Mouse (Mus musculus): ENCODE measurements at regions not wholly inside any gene's neighbourhood (a gene's known extent, or its start where the extent isn't known, plus 50 kb on each side); places are given as distances from the start of the nearest gene placed in this dataset.

DNA sequence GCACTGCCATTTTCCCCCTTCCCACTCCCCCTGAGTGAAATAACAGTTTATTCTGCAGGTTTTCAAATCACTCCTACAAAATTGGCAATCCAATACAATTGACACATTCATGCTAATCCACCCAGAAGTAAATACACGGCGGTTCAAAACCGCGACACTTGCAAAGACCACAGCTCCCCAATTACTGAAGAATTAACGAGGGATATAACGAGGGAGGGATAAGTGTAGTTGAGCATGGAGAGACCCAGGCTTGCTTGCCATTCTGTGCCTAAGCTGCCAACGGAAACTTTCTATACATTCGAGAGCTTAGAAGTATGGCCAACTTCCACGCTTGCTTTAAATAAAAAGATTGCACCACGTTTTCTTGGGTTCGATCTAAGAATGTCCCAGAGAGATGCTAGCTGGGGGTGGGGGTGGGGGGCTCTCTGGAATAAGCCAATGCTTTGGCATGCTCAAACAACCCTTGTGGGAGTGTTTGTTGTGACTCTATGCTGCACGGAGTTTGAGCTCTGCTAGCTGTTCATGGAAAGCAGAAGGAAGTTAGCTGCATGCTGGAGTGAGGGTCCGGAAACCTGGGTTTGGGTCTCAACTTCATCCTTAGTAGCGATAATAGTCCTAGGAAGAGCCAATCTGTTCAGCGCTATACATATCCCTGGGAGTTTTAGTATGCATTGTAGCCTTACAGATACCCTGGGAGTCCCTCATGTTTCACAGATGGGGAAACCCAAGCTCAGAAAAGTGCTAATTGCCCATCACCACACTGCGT is 98.9 kb upstream of the Nrbf2 start:
- Histone ChIP-seq H3K4me1 (replicated peaks) (no peaks in the 10 kb centered on the region), H3K4me3 (no peak overlapping the region), H3K4me2 (no peak overlapping the region), H3K27me3 (replicated peaks) (no peaks in the 10 kb centered on the region), H3K9ac (no peak overlapping the region), H3K36me3 (no peaks in the 10 kb centered on the region), H3K27ac (ENCODE audit: poor library complexity, severe bottlenecking) (no peak overlapping the region), H3K9me3 (replicated peaks) (no peaks in the 10 kb centered on the region)
- WGBS = 86% methylated on average over 16 of the region's 16 CpGs
- no peak for ATAC-seq (ENCODE audit: insufficient number of reproducible peaks, low FRiP score)

DNA sequence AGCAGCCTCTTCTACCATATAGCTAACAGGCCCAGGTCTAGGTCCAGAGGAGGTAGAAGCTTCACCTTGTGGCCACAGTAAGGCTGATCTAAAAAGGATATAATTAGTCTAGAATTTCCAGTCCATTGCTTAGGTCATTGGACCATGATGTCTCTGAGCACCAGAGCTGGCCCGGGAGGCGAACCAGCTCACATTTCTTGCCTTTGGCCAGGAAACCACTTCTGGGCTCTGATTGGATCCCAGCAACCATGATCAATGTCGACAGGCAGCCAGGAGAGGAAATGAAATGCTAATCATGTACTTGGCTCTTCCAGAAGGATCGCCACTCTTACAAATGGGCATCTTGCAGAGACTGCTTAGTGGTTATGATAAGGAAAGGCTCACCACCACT is 99.5 kb upstream of the Nrbf2 start:
- no peaks in the 10 kb centered on the region for H3K4me1 ChIP-seq (replicated peaks)
- H3K9me3 ChIP-seq (replicated peaks) = no peaks in the 10 kb centered on the region
- no peak overlapping the region for H3K4me3 ChIP-seq
- ATAC-seq (ENCODE audit: insufficient number of reproducible peaks, low FRiP score) = no peak
- no peak overlapping the region for H3K9ac ChIP-seq
- H3K4me2 ChIP-seq = no peak overlapping the region
- 55% methylated on average over 4 of the region's 4 CpGs for WGBS
- H3K36me3 ChIP-seq = no peaks in the 10 kb centered on the region
- no peak overlapping the region for H3K27ac ChIP-seq (ENCODE audit: poor library complexity, severe bottlenecking)
- no peaks in the 10 kb centered on the region for H3K27me3 ChIP-seq (replicated peaks)

DNA sequence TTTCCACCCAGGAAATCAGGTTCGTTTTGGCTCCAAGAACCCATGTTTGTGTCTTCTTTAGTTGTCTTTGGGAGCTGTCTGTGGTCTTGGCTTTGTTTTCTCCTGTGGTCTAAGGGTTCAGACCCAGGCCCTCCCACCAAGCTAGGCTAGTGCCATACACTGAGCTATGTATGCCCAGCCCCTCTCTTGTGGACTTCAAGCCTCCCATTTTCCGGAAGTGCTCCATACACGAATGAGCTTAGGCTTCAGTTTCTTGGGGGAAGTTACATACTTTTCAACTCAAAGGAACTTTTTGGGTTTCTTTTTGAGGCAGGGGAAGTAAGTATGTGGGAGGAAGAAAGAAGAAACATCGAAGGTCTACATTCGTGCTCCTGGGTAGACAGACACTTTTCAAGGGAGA is 100.9 kb upstream of the Nrbf2 start:
- Histone ChIP-seq H3K4me1 (replicated peaks) (no peaks in the 10 kb centered on the region), H3K27ac (ENCODE audit: poor library complexity, severe bottlenecking) (no peak overlapping the region), H3K4me2 (no peak overlapping the region), H3K9ac (no peak overlapping the region), H3K27me3 (replicated peaks) (no peaks in the 10 kb centered on the region), H3K4me3 (no peak overlapping the region), H3K36me3 (no peaks in the 10 kb centered on the region), H3K9me3 (replicated peaks) (no peaks in the 10 kb centered on the region)
- 73% methylated on average over 5 of the region's 5 CpGs for WGBS
- no peak for ATAC-seq (ENCODE audit: insufficient number of reproducible peaks, low FRiP score)

DNA sequence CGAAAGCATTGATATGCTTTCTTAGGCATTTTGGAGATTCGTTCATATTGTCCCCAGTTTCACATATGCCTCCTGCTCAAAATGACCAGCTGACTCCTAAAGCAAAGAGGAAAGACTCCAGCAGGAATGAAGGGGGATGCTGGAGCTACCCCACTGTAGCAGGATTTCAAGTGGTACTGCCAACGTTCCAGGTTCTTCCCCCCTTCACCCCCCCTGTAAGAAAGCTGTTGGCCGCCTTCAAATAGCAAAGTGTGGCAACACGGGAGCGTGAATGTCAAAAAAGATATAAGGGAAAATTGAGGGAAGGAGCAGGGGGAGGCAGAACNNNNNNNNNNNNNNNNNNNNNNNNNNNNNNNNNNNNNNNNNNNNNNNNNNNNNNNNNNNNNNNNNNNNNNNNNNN is 103.7 kb upstream of the Nrbf2 start:
- WGBS = 61% methylated on average over 5 of the region's 6 CpGs
- Histone ChIP-seq H3K36me3 (no peaks in the 10 kb centered on the region), H3K27ac (ENCODE audit: poor library complexity, severe bottlenecking) (no peak overlapping the region), H3K4me2 (no peak overlapping the region), H3K4me3 (no peak overlapping the region), H3K4me1 (replicated peaks) (0 out of 2 replicates have a peak, but pooled peaks cover 3% of the 10 kb centered on the region), H3K27me3 (replicated peaks) (no peaks in the 10 kb centered on the region; the same call in 1 of the 2 replicates), H3K9me3 (replicated peaks) (no peaks in the 10 kb centered on the region), H3K9ac (no peak overlapping the region)
- no peak for ATAC-seq (ENCODE audit: insufficient number of reproducible peaks, low FRiP score)

DNA sequence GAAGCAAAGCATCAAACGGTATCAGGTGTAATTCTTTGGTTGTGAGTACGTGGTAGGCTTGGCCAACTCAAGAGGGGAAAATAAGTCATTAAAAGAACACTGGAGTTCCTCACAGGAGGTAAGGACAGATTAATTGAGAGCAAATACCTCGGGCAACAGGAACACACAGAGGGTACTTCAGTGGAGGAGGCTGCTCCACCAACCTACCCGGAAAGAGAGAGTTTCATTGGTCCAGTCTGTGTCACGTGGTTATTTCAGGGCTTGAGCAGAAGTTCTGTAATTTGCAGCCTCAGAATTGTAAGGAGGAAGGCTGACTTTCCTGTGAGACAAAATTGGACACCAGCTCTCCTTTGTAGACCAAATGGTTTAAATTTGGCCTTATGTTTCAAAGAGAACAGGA is 115.3 kb upstream of the Nrbf2 start:
- Histone ChIP-seq H3K4me3 (no peak overlapping the region), H3K4me1 (replicated peaks) (no peaks in the 10 kb centered on the region), H3K9ac (no peak overlapping the region), H3K4me2 (no peak overlapping the region), H3K36me3 (no peaks in the 10 kb centered on the region), H3K27ac (ENCODE audit: poor library complexity, severe bottlenecking) (no peak overlapping the region), H3K27me3 (replicated peaks) (no peaks in the 10 kb centered on the region), H3K9me3 (replicated peaks) (no peaks in the 10 kb centered on the region)
- ATAC-seq (ENCODE audit: insufficient number of reproducible peaks, low FRiP score) = no peak
- 58% methylated on average over 5 of the region's 5 CpGs for WGBS

DNA sequence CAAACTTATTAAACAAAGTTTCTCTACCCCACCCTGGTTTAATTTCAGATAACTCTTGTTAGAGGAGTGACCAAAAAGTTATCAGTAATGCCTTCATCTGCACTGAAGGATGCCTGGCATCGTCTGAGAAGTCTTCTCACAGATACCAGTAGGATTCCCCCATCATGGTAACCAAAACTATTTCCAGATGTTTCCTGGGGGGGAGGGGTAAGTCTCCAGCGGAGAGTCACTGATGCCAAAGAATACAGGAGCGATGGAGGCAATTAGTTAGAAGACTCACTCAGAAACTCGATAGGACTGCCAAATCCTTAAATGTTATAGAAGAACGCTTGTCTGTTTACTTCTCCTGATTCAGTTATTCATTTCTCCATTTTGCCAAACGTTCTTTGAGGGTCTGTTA is 116.3 kb upstream of the Nrbf2 start:
- Histone ChIP-seq H3K9ac (no peak overlapping the region), H3K4me1 (replicated peaks) (no peaks in the 10 kb centered on the region), H3K4me2 (no peak overlapping the region), H3K27ac (ENCODE audit: poor library complexity, severe bottlenecking) (no peak overlapping the region), H3K9me3 (replicated peaks) (no peaks in the 10 kb centered on the region), H3K36me3 (no peaks in the 10 kb centered on the region), H3K4me3 (no peak overlapping the region), H3K27me3 (replicated peaks) (no peaks in the 10 kb centered on the region)
- no peak for ATAC-seq (ENCODE audit: insufficient number of reproducible peaks, low FRiP score)
- WGBS = 52% methylated on average over 6 of the region's 6 CpGs

DNA sequence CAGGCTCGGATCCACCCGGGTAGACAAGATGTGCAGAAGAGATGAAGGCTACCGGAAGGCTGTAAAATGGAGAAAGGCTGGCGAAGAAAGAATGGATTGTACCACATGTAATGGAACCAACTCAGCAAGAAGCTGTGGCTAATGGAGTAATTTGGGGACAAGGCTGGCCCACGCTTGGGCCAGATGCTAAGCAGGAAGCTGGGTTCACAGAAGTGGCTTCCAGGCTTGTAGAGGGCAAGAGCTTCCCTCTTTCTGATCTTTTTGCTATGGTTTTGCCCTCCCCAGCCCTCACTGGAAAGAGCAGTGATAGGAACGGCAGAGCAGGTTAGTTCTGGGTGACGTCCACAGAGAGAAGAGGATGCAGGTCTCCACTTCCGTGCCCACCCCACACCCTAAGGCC is 117.7 kb upstream of the Egr2 start:
- Histone ChIP-seq H3K9ac (no peak overlapping the region), H3K27ac (ENCODE audit: poor library complexity, severe bottlenecking) (no peak overlapping the region), H3K9me3 (replicated peaks) (no peaks in the 10 kb centered on the region), H3K36me3 (no peaks in the 10 kb centered on the region), H3K4me1 (replicated peaks) (no peaks in the 10 kb centered on the region), H3K4me2 (no peak overlapping the region), H3K27me3 (replicated peaks) (no peaks in the 10 kb centered on the region), H3K4me3 (no peak overlapping the region)
- WGBS = 84% methylated on average over 8 of the region's 8 CpGs
- ATAC-seq (ENCODE audit: insufficient number of reproducible peaks, low FRiP score) = no peak

DNA sequence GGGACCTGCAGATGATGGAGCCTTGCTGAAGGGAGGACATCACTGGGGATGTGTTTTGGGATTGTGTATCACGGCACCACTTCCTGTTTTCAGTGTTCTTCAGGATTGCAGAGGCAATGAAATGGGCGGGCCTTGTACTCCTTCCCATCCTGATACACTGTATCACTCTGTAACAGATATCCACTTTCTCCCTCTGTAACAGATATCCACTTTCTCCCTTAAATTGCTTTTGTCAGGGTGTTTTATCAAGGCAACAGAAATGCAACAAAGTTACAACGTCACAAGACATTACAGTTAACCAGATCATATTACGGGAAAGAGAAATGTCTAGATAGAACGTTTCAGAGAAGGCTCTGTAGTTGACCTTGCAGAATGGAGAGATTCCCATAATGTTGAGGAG is 114.5 kb upstream of the Egr2 start:
- H3K9ac ChIP-seq = no peak overlapping the region
- no peak overlapping the region for H3K4me3 ChIP-seq
- ATAC-seq (ENCODE audit: insufficient number of reproducible peaks, low FRiP score) = no peak
- no peak overlapping the region for H3K4me2 ChIP-seq
- H3K4me1 ChIP-seq (replicated peaks) = no peaks in the 10 kb centered on the region
- H3K36me3 ChIP-seq = no peaks in the 10 kb centered on the region
- 73% methylated on average over 5 of the region's 5 CpGs for WGBS
- no peak overlapping the region for H3K27ac ChIP-seq (ENCODE audit: poor library complexity, severe bottlenecking)
- H3K9me3 ChIP-seq (replicated peaks) = peaks cover 8% of the 10 kb centered on the region
- H3K27me3 ChIP-seq (replicated peaks) = no peaks in the 10 kb centered on the region

DNA sequence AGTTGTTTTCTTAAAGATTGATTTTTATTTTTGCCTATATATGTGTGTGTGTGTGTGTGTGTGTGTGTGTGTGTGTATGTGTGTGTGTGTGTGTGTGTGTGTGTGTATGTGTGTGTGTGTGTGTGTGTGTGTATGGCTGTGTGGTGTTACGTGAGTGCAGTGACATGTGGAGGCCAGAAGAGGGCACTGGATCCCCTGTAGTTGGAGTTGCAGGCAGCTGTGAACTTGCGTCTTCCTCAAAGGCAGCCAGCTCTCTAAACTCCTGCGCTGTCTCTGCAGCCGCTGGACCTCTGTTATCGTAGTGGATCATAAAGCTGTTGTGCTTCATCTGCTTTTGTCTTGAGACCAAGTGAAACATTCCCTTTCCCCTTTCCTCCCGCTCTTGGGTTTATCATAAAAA is 109.9 kb upstream of the Egr2 start:
- peaks cover 12% of the 10 kb centered on the region for H3K9me3 ChIP-seq (replicated peaks)
- no peaks in the 10 kb centered on the region for H3K36me3 ChIP-seq
- H3K4me1 ChIP-seq (replicated peaks) = no peaks in the 10 kb centered on the region
- ATAC-seq (ENCODE audit: insufficient number of reproducible peaks, low FRiP score) = no peak
- H3K4me2 ChIP-seq = no peak overlapping the region
- H3K9ac ChIP-seq = no peak overlapping the region
- H3K4me3 ChIP-seq = no peak overlapping the region
- WGBS = 93% methylated on average over 6 of the region's 6 CpGs
- no peaks in the 10 kb centered on the region for H3K27me3 ChIP-seq (replicated peaks)
- no peak overlapping the region for H3K27ac ChIP-seq (ENCODE audit: poor library complexity, severe bottlenecking)

DNA sequence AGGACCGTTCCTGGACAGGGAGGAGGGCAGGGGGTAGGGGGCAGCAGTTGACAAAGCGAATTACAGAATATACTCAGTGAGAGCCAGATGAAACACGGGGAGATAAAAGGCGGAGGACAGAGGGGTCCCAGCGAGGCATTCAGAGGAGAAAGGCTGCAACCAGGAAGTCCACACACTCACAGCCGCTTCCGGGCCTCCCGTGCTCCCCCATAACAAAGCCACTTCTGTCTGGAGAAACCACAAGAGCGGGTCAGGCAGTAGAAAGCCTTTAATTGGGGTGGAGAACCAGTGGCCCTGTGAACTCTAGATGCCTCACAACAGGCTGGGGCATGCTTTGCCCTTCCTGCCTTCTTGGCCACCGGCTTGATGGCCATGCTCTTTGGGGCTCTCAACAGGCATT is 108.1 kb upstream of the Egr2 start:
- H3K9ac ChIP-seq = no peak overlapping the region
- H3K4me2 ChIP-seq = no peak overlapping the region
- no peaks in the 10 kb centered on the region for H3K27me3 ChIP-seq (replicated peaks)
- no peaks in the 10 kb centered on the region for H3K4me1 ChIP-seq (replicated peaks)
- no peak overlapping the region for H3K4me3 ChIP-seq
- no peak overlapping the region for H3K27ac ChIP-seq (ENCODE audit: poor library complexity, severe bottlenecking)
- WGBS = 54% methylated on average over 10 of the region's 10 CpGs
- no peak for ATAC-seq (ENCODE audit: insufficient number of reproducible peaks, low FRiP score)
- H3K36me3 ChIP-seq = no peaks in the 10 kb centered on the region
- peaks cover 12% of the 10 kb centered on the region for H3K9me3 ChIP-seq (replicated peaks)

DNA sequence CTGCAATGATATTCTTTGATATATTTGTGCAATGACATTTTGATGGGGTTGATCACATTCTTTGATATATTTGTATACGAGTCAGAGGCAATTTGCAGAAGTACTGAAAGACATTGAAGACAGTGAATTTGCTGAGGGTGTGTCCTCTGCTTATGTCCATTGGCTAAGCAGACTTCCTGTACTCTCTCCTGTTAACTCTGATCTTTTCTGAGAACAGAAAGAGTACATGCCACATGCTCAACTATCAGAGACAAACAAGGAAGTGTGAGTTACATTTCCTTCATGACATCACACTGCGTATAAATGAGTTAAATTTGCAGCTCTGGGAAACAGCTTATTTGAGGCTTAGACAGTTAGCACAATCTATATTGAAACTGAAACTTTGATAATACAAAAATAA is 104.5 kb upstream of the Egr2 start:
- 76% methylated on average over 2 of the region's 2 CpGs for WGBS

DNA sequence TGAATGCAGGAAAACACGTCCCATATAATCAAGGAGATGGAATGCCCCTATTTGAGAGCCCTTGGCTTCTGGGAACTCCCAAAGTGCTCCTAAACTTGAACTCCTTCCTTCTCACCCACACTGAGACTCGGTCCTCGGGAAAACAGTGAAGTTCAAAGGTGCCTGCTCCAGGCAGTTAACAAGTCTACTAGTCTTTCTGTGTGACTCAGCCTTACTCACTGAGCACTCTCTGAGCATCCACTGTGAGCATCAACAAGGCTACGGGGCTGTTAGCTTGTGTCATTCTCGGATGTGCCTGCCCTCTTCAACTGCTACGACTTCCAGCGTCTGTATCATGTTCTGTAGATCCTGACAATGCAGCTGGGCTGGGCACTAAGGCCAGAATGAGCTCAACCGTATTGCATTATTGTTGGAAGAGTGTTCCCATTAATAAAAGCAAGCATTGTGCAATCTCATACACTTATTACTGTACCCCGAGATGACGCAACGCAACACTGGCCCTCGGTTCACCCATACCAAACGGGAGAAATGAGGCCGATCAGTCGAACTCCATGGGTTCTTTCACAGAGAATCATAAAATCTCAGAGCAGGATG is 96.1 kb upstream of the Egr2 start:
- no peak for ATAC-seq (ENCODE audit: insufficient number of reproducible peaks, low FRiP score)
- 83% methylated on average over 15 of the region's 15 CpGs for WGBS
- H3K27me3 ChIP-seq (replicated peaks) = 0 out of 2 replicates have a peak, but pooled peaks cover 2% of the 10 kb centered on the region
- H3K9me3 ChIP-seq (replicated peaks) = no peaks in the 10 kb centered on the region
- no peak overlapping the region for H3K27ac ChIP-seq (ENCODE audit: poor library complexity, severe bottlenecking)
- no peak overlapping the region for H3K9ac ChIP-seq
- H3K4me2 ChIP-seq = no peak overlapping the region
- no peak overlapping the region for H3K4me3 ChIP-seq
- H3K36me3 ChIP-seq = no peaks in the 10 kb centered on the region
- H3K4me1 ChIP-seq (replicated peaks) = no peaks in the 10 kb centered on the region

More for the DNA sequence above, 104.5 kb upstream of the Egr2 start:
- Histone ChIP-seq H3K4me3 (no peak overlapping the region), H3K4me2 (no peak overlapping the region), H3K27me3 (replicated peaks) (0 out of 2 replicates have a peak, but pooled peaks cover 3% of the 10 kb centered on the region), H3K4me1 (replicated peaks) (no peaks in the 10 kb centered on the region), H3K9ac (no peak overlapping the region), H3K27ac (ENCODE audit: poor library complexity, severe bottlenecking) (no peak overlapping the region), H3K9me3 (replicated peaks) (peaks cover 4% of the 10 kb centered on the region; the same call in 1 of the 2 replicates), H3K36me3 (no peaks in the 10 kb centered on the region)
- ATAC-seq (ENCODE audit: insufficient number of reproducible peaks, low FRiP score) = no peak

All from heart, embryonic 12.5 days (tissue).